Mouse (Mus musculus) right cerebral cortex, postnatal 14 days (tissue): ENCODE data around the gene Clpx.
"Not testable (repeated sequence)": the region's sequence is repeated elsewhere in the genome, so short reads cannot be mapped to it uniquely, and the experiment has no call there.

Experiments
- DNase-seq: peaks from one replicate; pipeline ENCODE4 v3.0.0; 2022

Gene Clpx

GRCm38 (mm10) chr9:65292421-65292820 is 1.6 kb upstream of the Clpx start:
- no peak for DNase-seq

GRCm38 (mm10) chr9:65293119-65293518 is 941 bp upstream of the Clpx start:
- no peak for DNase-seq

GRCm38 (mm10) chr9:65293580-65293972 is 484 bp upstream of the Clpx start:
- DNase-seq: no peak

GRCm38 (mm10) chr9:65294716-65295378 is 787 bp downstream of the Clpx start:
- no peak for DNase-seq

GRCm38 (mm10) chr9:65297056-65297455 is 3.0 kb downstream of the Clpx start:
- no peak for DNase-seq

GRCm38 (mm10) chr9:65298761-65299160 is 4.7 kb downstream of the Clpx start:
- no peak for DNase-seq

GRCm38 (mm10) chr9:65299650-65300049 is 5.6 kb downstream of the Clpx start:
- DNase-seq: no peak

- no peak for DNase-seq
Observed at GRCm38 (mm10) chr9:65302327-65302983, 8.4 kb downstream of the Clpx start.

- no peak for DNase-seq
Observed at GRCm38 (mm10) chr9:65303586-65303985, 9.5 kb downstream of the Clpx start.

GRCm38 (mm10) chr9:65304300-65304699 is 10.2 kb downstream of the Clpx start:
- no peak for DNase-seq

GRCm38 (mm10) chr9:65306672-65307071 is 12.6 kb downstream of the Clpx start:
- DNase-seq: no peak

GRCm38 (mm10) chr9:65308011-65308410 is 14.0 kb downstream of the Clpx start:
- DNase-seq: no peak

GRCm38 (mm10) chr9:65312669-65313357 is 18.8 kb downstream of the Clpx start:
- DNase-seq: no peak

GRCm38 (mm10) chr9:65313846-65314245 is 19.8 kb downstream of the Clpx start:
- no peak for DNase-seq

GRCm38 (mm10) chr9:65322255-65322900 is 28.3 kb downstream of the Clpx start:
- no peak for DNase-seq

GRCm38 (mm10) chr9:65325971-65326370 is 31.9 kb downstream of the Clpx start:
- no peak for DNase-seq

GRCm38 (mm10) chr9:65327371-65327770 is 33.3 kb downstream of the Clpx start:
- DNase-seq: no peak

GRCm38 (mm10) chr9:65333958-65334357 is 39.9 kb downstream of the Clpx start:
- no peak for DNase-seq

- DNase-seq: no peak
Observed at GRCm38 (mm10) chr9:65339146-65339545, 45.1 kb downstream of the Clpx start.

- no peak for DNase-seq
Observed at GRCm38 (mm10) chr9:65340414-65340813, 46.4 kb downstream of the Clpx start.

- DNase-seq: not testable (repeated sequence)
Observed at GRCm38 (mm10) chr9:65345439-65345838, 51.4 kb downstream of the Clpx start.

- peak; percentile 94 for DNase-seq
Observed at GRCm38 (mm10) chr9:65345854-65346475, 51.9 kb downstream of the Clpx start, which contains the start of gene Pdcd7. Gene Pdcd7 (plus strand): TSS chr9:65346104.
